Mouse (Mus musculus) embryonic facial prominence, embryonic 15.5 days (tissue): Measurements from ENCODE around the gene Cldn14. TPM values are rescaled to one million over a fixed set of nuclear protein-coding genes. Genes with fewer than 3 reads are reported as not detected.
"Not testable (repeated sequence)": the region's sequence is repeated elsewhere in the genome, so short reads cannot be mapped to it uniquely, and the experiment has no call there.

Experiments
- ATAC-seq: fragments of 200-750 bp; cut with Nextera tagmentation; 2 replicates; pipeline ENCODE4 v1.8.0; 2017; ENCODE audit warnings: low read depth, moderate TSS enrichment; ENCODE audit not compliant: insufficient number of reproducible peaks, low FRiP score, low TSS enrichment
- H3K27ac ChIP-seq: fragments of 300-500 bp; sonication (generic); replicated peaks from 2 replicates; pipeline ENCODE4 v1.5.1; 2015; ENCODE audit warnings: mild to moderate bottlenecking, inconsistent platforms
- H3K27me3 ChIP-seq: fragments of 300-500 bp; sonication (generic); 2 replicates; pipeline ENCODE4 v1.6.1; 2015; ENCODE audit warnings: inconsistent platforms
- H3K36me3 ChIP-seq: fragments of 300-500 bp; sonication (generic); 2 replicates; pipeline ENCODE4 v1.6.1; 2015; ENCODE audit warnings: mild to moderate bottlenecking, inconsistent platforms
- H3K4me1 ChIP-seq: fragments of 300-500 bp; sonication (generic); 2 replicates; pipeline ENCODE4 v1.6.1; 2015; ENCODE audit warnings: inconsistent platforms
- H3K4me2 ChIP-seq: fragments of 300-500 bp; sonication (generic); replicated peaks from 2 replicates; pipeline ENCODE4 v1.6.1; 2015; ENCODE audit warnings: mild to moderate bottlenecking, inconsistent platforms
- H3K4me3 ChIP-seq: fragments of 300-500 bp; sonication (generic); replicated peaks from 2 replicates; pipeline ENCODE4 v1.5.1; 2015; ENCODE audit warnings: mild to moderate bottlenecking, inconsistent platforms
- H3K9ac ChIP-seq: fragments of 300-500 bp; sonication (generic); 2 replicates; pipeline ENCODE4 v1.6.1; 2015; ENCODE audit warnings: inconsistent platforms
- H3K9me3 ChIP-seq: fragments of 300-500 bp; sonication (generic); replicated peaks from 2 replicates; pipeline ENCODE4 v1.6.1; 2016; ENCODE audit warnings: inconsistent platforms
- WGBS: fragments of 180-500 bp; shearing (Covaris S2); methylation state at CpG from one replicate; pipeline ENCODE4 v1.1.7; 2015; 5-methylcytosine and 5-hydroxymethylcytosine counted together
- polyA plus RNA-seq: library from polyadenylated mRNA; unstranded; fragments of >200 nt; fragmentation: Nextera tagmentation; extraction: Ambion mirVana; gene quantifications from 2 replicates; pipeline ENCODE4 v1.2.1, GENCODE M21; 2015

The Cldn14 gene
- polyA plus RNA-seq, 1 experiment from 2014 or later, result 0.29 TPM

DNA sequence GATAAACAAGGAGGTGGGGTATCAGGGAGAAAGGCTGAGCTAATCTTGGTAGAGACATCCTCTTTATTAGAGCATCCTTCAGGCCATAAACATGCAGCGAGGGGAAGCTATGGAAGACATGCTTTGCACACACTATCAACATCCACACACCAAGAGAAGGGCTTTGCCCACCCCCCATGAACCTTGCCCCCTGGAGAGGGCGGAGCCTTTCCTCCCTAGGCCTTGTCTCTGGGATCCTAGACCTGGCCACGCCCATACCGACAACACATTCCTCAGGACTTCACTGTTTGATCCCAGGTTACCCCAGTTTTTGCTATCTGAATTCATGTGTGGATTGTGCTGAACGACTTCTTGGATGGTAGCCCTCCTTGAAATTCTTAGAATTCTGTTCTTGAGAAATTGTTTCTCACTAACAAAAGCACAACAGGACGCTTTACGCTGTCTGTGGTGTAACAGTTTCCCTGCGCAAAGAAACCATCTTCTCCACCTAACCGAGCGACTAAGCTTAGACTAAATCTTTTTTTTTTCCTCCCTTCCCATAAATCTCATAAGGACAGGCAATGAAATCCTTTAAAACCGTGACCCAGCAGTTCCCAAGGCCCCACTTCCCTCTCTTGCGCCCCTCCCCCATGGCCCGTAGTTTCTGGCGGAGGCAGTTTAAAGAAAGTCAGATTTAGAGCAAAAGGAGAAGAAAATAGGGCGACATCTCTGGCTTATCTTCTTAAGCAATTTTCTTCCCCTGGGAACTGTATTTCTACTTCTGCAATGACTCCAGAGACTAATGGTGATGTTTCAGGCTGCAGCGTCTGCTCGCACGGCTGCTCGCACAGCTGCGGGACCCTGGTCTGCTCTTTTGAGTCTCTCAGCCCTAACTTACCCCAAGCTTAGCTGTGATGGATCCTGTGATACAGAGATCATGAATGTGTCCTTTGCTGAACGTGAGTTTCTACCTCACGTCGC, 1.7 kb downstream of the Cldn14 start:
- WGBS, result 61% methylated on average over 23 of the region's 23 CpGs
- no peaks in the 10 kb centered on the region for H3K36me3 ChIP-seq
- H3K9ac ChIP-seq, result no peak overlapping the region
- no peaks in the 10 kb centered on the region for H3K9me3 ChIP-seq
- no peaks in the 10 kb centered on the region for H3K4me1 ChIP-seq
- no peak overlapping the region for H3K4me2 ChIP-seq
- H3K4me3 ChIP-seq, result no peak overlapping the region
- H3K27me3 ChIP-seq, result no peaks in the 10 kb centered on the region
- no peak overlapping the region for H3K27ac ChIP-seq
- no peak for ATAC-seq

DNA sequence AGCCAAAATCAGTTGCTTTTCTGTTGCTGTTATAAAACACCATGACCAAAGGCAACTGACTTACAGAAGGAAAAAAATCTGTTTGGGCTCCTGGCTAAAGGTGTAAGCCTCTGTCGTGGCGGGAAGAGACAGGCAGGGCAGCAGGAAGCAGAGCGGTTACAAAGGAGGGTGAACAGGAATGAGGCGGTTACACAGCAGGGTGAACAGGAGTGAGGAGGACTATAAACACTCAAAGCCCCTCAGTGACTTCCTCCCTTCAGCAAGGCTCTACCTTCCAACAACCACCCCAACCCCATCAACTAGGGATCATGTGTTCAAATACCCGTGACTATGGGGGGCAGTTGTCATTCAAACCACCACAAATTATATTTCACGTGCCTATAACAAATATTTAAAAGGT, 5.2 kb downstream of the Cldn14 start:
- H3K27me3 ChIP-seq, result no peaks in the 10 kb centered on the region
- ATAC-seq, result no peak
- WGBS, result 75% methylated on average over 6 of the region's 6 CpGs
- H3K9me3 ChIP-seq, result no peaks in the 10 kb centered on the region
- no peak overlapping the region for H3K27ac ChIP-seq
- H3K4me1 ChIP-seq, result 0 out of 2 replicates have a peak, but pooled peaks cover 5% of the 10 kb centered on the region
- no peak overlapping the region for H3K4me3 ChIP-seq
- H3K36me3 ChIP-seq, result no peaks in the 10 kb centered on the region
- H3K9ac ChIP-seq, result no peak overlapping the region
- no peak overlapping the region for H3K4me2 ChIP-seq

DNA sequence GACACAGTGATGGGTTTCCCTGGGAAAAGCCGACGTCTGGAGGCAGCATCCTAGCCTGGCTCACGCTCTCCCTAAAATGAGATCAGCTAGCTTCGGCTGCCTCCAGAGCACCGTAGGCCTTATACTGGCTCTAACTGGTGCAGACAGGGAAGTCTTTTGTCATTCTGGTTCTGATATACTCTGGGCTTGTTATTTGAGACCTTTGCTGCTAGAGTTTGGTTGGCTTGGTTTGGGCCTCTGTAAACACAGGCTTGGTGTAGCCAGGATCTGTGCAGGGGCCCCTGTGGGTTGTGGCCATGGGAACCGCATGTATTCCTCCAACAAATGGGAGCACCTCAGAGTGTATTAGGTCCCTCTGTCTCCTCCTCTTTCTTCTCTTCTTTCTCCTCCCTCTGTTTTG, 7.3 kb downstream of the Cldn14 start:
- Histone ChIP-seq H3K27ac (no peak overlapping the region), H3K9me3 (no peaks in the 10 kb centered on the region), H3K27me3 (no peaks in the 10 kb centered on the region), H3K9ac (no peak overlapping the region), H3K4me1 (0 out of 2 replicates have a peak, but pooled peaks cover 5% of the 10 kb centered on the region), H3K4me3 (no peak overlapping the region), H3K36me3 (no peaks in the 10 kb centered on the region), H3K4me2 (no peak overlapping the region)
- 78% methylated on average over 6 of the region's 6 CpGs for WGBS
- no peak for ATAC-seq

DNA sequence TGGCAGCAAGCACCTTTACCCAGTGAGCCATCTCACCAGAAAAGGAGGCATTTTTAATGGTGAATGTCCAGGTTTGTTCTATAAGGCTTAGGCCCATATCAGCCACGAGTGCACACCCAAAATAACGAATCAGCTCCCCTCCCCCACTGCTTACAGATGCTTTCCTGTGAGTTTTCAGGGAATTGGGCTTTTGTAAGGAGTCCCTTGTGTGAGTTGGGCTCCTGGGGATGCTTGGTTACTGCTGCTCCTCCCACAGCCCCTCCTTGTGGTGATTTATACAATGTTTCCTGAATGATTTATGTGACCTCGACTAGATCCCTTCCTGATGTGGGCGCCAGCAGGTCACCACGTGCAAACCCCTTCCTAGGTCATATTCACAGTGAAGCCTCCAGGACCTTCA, 9.7 kb downstream of the Cldn14 start:
- Histone ChIP-seq H3K4me1 (0 out of 2 replicates have a peak, but pooled peaks cover 5% of the 10 kb centered on the region), H3K4me3 (no peak overlapping the region), H3K27ac (no peak overlapping the region), H3K27me3 (no peaks in the 10 kb centered on the region), H3K4me2 (no peak overlapping the region), H3K36me3 (no peaks in the 10 kb centered on the region), H3K9ac (no peak overlapping the region), H3K9me3 (no peaks in the 10 kb centered on the region)
- no peak for ATAC-seq
- WGBS, result 61% methylated on average over 5 of the region's 5 CpGs

DNA sequence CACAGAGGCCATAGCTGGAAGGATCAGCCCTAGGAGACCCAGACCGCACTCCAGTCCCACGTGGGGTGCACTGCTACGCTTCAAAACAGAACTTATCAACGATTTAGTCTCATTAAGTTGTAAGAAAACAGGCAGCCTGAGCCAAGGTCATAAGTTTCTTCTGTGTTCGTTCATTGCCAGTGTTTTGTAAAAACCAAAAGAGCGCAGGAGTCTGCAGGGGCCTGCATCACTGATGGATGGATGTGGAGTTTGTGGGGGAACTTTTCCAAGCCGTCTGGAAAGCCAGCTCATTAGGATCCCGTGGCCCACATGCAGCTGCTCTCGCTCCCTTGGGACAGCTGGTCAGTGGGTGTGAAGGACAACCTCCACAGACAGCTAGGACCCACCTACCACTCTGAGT, 25.1 kb downstream of the Cldn14 start:
- Histone ChIP-seq H3K9ac (no peak overlapping the region), H3K4me2 (no peak overlapping the region), H3K4me3 (no peak overlapping the region), H3K9me3 (no peaks in the 10 kb centered on the region), H3K27me3 (no peaks in the 10 kb centered on the region), H3K27ac (no peak overlapping the region), H3K4me1 (0 out of 2 replicates have a peak, but pooled peaks cover 8% of the 10 kb centered on the region), H3K36me3 (no peaks in the 10 kb centered on the region)
- no peak; the same call in 1 of the 2 replicates for ATAC-seq
- 59% methylated on average over 9 of the region's 9 CpGs for WGBS

DNA sequence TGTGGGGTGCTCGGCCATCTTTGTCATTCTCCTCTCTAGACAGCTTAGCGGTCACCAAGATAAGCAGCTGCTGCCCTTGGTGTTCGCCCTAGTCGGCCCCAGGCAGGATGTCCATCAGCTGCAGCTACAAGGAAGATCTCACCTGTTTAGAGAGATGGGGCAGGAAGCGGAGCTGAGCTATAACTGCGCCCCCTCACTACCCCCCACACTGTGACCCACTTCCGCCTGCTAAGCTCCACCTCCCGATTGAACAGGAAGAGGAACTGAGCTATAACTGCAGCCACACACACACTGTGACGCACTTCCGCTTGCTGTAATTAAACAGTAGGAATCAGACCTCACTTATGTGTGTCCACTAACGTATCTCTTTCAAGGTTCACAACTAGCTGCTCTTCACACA, 26.3 kb downstream of the Cldn14 start:
- 0 out of 2 replicates have a peak, but pooled peaks cover 8% of the 10 kb centered on the region for H3K4me1 ChIP-seq
- H3K27ac ChIP-seq, result no peak overlapping the region
- H3K9ac ChIP-seq, result no peak overlapping the region
- H3K27me3 ChIP-seq, result no peaks in the 10 kb centered on the region
- WGBS, result 87% methylated on average over 11 of the region's 11 CpGs
- ATAC-seq, result no peak
- H3K4me2 ChIP-seq, result no peak overlapping the region
- no peaks in the 10 kb centered on the region for H3K9me3 ChIP-seq
- H3K36me3 ChIP-seq, result no peaks in the 10 kb centered on the region
- H3K4me3 ChIP-seq, result no peak overlapping the region

DNA sequence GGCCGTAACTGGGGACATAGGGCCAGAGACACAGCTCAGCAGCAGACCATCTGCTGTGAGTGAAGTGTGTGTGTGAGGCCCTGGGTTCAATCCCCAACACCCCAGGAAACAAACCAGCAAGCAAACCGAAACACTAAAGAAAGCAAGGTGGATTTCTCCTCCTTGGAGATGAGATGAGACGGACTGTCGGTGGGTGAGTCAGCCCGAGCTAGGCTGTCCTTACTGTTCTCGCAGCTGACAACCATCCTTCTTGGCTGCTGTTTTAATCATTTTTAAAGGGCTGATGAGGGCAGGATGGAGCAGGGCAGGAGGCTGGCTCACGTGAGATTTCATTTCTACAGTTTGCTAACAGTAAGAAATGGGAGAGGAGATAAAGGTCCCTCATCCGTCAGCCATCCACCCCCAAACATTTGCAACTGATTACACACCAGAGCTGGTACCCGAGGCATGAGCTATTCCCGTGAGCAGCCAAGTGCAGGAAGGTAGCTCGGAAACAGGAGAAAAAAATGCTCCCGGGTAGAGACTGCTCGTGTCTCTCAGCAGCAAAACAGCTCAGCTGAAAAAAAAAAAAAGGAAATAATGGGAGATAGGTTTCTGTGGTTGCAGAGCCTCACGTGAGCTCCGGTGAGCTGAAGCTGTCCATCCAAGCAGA, 27.3 kb downstream of the Cldn14 start:
- no peak overlapping the region for H3K27ac ChIP-seq
- H3K36me3 ChIP-seq, result no peaks in the 10 kb centered on the region
- no peak overlapping the region for H3K9ac ChIP-seq
- H3K4me3 ChIP-seq, result no peak overlapping the region
- H3K4me2 ChIP-seq, result no peak overlapping the region
- ATAC-seq, result no peak
- H3K4me1 ChIP-seq, result 0 out of 2 replicates have a peak, but pooled peaks cover 8% of the 10 kb centered on the region
- no peaks in the 10 kb centered on the region for H3K27me3 ChIP-seq
- no peaks in the 10 kb centered on the region for H3K9me3 ChIP-seq
- WGBS, result 45% methylated on average over 15 of the region's 15 CpGs

DNA sequence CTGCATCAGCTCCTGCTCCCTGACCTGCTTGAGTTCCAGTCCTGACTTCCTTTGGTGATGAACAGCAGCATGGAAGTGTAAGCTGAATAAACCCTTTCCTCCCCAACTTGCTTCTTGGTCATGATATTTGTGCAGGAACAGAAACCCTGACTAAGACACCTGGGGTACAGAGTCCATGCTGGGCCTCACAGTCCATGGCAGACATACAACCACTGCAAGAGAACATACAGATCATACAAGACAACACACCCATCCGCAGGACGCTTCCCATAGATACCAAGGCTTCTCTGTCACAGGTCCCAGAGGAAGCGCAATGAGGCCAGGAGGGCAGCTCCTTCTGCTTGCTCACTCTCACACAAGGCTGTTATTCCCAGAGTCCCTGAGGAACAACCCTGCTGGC, 28.3 kb downstream of the Cldn14 start:
- WGBS, result 87% methylated on average over 3 of the region's 3 CpGs
- H3K36me3 ChIP-seq, result not testable (repeated sequence)

DNA sequence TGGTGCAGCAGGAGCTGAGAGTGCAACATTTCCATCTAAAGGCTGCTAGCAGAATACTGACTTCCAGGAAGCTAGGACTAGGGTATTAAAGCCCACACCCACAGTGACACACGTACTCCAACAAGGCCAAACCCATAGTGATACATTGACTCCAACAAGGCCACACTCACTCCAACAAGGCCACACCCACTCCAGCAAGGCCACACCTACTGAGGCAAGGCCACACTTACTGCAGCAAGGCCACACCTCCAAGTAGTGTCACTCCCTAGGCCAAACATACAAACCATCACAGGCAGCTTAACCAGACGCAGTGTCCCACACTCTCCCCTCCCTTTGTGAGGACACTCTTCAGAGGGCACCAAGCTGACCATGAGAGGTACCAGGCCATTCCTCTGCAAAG, 29.3 kb downstream of the Cldn14 start:
- H3K4me3 ChIP-seq, result no peak overlapping the region
- no peaks in the 10 kb centered on the region for H3K36me3 ChIP-seq
- H3K9ac ChIP-seq, result no peak overlapping the region
- no peaks in the 10 kb centered on the region; the same call in 1 of the 2 replicates for H3K9me3 ChIP-seq
- no peak; the same call in 1 of the 2 replicates for ATAC-seq
- H3K4me1 ChIP-seq, result 0 out of 2 replicates have a peak, but pooled peaks cover 8% of the 10 kb centered on the region
- no peaks in the 10 kb centered on the region for H3K27me3 ChIP-seq
- H3K4me2 ChIP-seq, result no peak overlapping the region
- WGBS, result 84% methylated on average over 2 of the region's 2 CpGs
- no peak overlapping the region for H3K27ac ChIP-seq

More for the DNA sequence above, 28.3 kb downstream of the Cldn14 start:
- not testable (repeated sequence) for H3K27me3 ChIP-seq, H3K4me3 ChIP-seq, H3K4me1 ChIP-seq, H3K9ac ChIP-seq, H3K9me3 ChIP-seq, H3K27ac ChIP-seq, ATAC-seq, H3K4me2 ChIP-seq

DNA sequence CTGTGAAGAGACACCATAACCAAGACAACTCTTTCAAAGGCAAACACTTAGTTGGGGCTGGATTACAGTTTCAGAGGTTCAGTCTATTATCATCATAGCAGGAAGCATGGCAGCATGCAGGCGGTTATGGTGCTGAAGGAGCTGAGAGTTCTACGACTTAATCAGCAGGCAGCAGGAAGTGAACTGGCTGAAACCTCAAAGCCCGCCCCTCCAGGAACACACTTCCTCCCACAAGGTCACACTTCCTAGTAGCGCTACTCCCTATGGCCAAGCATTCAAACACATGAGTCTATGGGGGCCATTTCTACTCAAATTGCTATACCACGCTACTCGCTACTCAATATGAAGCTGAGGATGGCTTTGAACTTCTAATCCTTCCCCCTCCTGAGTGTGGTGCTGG, 31.1 kb downstream of the Cldn14 start:
- no peak for ATAC-seq
- Histone ChIP-seq H3K4me3 (no peak overlapping the region), H3K4me1 (0 out of 2 replicates have a peak, but pooled peaks cover 12% of the 10 kb centered on the region), H3K4me2 (no peak overlapping the region), H3K36me3 (no peaks in the 10 kb centered on the region), H3K9ac (no peak overlapping the region), H3K27ac (no peak overlapping the region), H3K27me3 (no peaks in the 10 kb centered on the region), H3K9me3 (no peaks in the 10 kb centered on the region; the same call in 1 of the 2 replicates)
- 86% methylated on average over 6 of the region's 6 CpGs for WGBS

DNA sequence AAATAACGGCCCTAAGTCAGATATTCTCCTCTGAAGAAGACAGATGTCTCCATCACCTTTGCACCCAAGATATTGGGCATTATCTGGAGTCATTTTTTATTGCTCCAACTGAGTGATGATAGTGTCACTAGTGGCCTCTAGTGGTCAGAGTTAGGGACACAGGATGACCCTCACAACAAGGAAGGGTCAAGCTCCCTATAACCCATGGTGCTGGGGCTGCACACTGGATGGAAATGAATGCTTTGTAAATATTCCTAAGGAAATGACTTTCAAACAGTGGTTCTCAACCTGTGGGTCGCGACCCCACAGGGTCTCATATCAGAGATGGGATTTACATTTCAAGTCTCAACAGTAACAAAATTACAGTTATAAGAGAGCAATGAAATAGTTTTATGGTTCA, 31.7 kb downstream of the Cldn14 start:
- Histone ChIP-seq H3K27ac (no peak overlapping the region), H3K4me1 (0 out of 2 replicates have a peak, but pooled peaks cover 12% of the 10 kb centered on the region), H3K4me2 (no peak overlapping the region), H3K9me3 (no peaks in the 10 kb centered on the region; the same call in 1 of the 2 replicates), H3K4me3 (no peak overlapping the region), H3K9ac (no peak overlapping the region), H3K27me3 (no peaks in the 10 kb centered on the region), H3K36me3 (no peaks in the 10 kb centered on the region)
- WGBS, result 52% methylated on average over 3 of the region's 3 CpGs
- no peak for ATAC-seq
